Mouse (Mus musculus) retina, postnatal 1 day (tissue): ENCODE data around the gene Spock1.

Experiments used
- DNase-seq: peaks from one replicate; pipeline ENCODE4 v3.0.0-alpha.2; 2012

Gene Spock1

DNA sequence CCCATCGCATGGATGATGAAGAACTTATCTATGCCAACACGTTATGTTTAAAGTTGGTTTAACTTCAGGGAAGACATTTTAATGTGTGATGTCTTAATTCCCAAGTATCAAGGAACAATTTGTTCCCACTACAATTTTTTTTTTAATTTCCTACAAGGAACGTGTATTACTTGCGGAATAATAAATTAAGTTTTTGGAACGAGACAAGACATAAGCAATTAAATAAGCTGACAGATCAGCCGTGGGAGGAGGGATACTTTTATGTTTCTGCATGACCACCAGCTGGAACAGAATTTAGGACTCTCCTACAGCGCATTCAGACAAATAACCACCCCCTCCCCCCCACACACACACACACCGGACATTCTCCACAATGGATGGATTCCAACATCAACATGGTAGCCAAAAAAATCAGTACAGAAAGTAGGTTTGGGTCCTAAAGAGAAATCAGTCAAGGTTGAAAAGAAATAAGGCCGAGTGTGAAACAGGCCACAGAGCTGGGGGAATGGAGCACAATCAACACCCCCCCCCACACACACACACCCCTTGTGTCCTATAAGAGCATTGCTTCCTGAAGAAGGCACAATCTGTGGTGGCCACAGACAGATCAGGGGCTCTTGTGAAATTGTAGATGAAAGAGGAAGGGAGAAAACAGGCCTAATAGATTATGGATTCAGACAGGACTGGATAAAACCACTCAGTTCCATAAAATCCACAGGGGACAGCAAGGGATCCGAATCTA lies 111.0 kb downstream of the Spock1 start:
- no peak for DNase-seq

DNA sequence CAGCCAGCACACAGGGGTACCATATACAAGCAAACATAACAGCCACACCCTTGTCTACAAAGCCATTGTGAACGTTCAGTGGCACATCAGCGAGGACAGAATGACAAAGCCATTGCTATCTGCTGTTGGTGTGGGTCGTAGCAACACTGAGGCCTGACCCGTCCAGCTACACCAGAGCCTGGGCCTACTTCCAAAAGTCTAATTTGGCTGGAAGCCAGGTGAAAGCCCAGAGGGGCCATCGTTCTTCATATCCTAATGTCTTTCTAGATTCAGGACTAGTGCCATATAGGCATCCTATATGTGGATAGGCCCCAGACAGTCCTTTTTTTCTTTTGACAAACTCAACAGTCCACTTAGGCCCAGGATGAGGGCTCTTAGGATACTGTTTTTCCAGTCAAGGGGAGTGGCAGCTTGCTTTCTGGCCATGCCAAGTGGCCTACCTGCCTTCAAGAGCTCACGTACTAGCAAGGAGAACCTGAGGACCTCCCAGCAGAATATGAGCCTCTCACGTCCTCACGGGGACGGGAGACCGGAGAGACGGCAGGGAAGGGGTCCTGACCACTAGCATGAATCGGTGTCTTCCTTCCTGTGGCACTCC lies 114.4 kb downstream of the Spock1 start:
- no peak for DNase-seq

DNA sequence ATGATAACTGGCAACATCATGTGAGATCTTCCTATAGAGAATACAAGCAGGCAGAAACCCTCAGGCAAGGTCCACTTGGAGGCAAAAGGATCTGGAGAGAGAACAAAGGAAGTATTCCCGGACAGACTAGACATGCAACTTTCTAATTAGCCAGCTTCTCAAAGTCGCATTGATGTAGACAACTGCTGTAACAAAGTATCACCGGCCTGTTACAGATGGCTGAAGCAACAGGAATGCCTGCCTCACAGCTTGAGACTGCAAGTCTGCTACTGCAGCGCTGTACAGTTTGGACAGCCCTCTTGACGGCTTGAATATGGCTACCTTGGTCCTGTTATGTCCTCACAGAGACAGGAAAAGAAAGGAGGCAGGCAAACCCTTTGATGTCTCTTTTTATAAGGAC lies 118.3 kb downstream of the Spock1 start:
- peak; percentile 53 for DNase-seq

- no peak for DNase-seq
These were observed 119.8 kb downstream of the Spock1 start for GRCm38 (mm10) chr13:57788299-57788698.

- no peak for DNase-seq
These were observed 121.9 kb downstream of the Spock1 start for GRCm38 (mm10) chr13:57786278-57786677.

DNA sequence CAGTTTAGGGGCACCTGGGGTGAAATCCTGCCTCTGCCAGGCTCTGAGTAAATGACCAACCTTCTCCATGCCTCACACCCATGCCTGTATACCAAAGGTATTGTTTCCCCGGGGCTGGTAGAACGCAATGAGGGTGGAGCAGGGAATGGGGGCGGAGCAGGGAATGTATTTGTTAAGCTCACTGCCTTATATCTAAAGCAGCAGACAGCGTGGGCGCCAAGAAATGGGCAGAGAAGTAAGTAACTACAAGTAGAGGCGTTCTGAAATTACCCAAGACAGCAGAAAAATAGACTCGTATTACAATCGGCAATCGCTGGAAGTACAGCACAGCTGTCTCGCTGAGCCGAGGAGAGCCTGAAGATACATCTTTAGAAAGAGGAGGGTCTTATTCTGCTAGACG lies 125.2 kb downstream of the Spock1 start:
- DNase-seq: no peak

DNA sequence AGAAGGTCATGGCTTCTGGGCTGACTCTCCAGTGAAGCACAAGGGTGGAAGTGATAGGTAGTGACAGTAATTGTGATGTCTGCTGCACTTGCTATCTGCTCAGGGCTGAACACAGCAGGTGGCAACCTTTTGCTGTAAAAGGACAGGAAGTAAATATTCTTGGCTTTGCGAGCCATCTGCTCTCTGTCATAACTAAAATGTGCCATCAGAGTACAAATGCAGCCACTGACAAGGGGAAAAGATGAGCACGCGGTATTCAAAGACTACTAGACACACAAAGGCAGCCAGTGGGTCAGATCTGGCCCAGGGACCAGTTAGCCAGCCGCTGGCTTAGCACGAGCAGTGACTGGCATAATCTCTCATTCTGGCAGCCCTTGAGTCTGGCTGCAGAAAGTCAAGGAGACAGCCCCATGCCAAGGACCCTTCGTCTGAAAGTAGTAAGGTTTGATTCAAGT lies 126.0 kb downstream of the Spock1 start:
- DNase-seq: peak; percentile 86

DNA sequence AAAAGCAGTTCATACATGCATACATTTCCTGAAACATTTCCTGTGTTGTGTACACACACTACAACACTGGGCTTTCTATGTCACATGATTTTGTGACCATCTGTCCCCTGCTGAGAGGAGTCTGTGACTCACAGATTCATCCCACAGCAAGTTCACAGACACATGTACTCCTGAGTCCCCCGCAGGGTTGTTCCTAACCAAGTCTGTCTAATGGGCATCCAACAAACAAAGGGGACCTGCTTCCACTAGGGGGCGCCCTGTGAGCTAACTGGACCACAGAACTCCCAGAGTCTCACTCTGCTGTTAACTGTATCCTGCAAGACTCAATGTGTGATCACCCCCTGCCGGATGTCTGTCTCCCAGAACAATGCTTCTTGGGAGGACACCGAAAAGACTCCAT lies 129.0 kb downstream of the Spock1 start:
- no peak for DNase-seq

GRCm38 (mm10) chr13:57778524-57778923 lies 129.6 kb downstream of the Spock1 start:
- no peak for DNase-seq

DNA sequence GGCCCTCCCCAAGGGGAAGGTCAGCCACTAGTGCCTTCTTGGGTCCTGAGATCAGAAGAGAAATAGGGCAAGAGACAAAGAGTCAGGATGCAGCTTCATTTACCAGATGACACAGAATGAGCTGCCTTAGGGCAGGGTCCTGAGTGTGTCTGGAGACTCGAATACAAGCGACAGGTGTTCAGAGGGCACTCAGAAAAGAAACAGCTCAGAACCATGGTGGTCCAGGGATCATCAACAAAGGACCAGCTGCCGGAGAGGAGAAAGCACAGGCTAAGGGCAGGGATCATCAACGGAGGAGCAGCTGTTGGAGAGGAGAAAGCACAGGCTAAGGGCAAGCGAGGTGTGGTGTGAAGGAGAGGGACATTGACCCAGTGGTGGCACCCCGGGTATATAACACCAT lies 136.1 kb downstream of the Spock1 start:
- peak; percentile 62 for DNase-seq

DNA sequence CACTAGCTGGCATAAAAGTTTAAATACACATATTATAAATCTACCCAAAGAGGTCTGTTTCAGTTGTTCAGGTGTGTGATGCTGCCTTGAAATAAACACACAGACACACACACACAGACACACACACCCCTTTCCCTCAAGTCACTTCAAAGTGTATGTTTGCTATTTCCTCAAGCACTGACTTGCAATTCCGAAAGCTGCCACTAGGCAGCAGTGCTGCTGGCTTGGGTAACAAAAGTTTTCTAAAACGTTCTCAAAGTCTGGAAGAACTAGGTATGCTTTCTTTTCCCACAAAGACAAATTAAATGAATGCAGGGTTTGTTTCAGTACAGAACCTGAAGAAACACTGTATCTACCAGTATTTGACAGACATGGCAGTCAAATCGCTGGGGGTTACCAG lies 141.4 kb downstream of the Spock1 start:
- no peak for DNase-seq

GRCm38 (mm10) chr13:57761122-57761521 lies 147.0 kb downstream of the Spock1 start:
- no peak for DNase-seq

- DNase-seq: no peak
These were observed 147.5 kb downstream of the Spock1 start for GRCm38 (mm10) chr13:57760618-57761017.

DNA sequence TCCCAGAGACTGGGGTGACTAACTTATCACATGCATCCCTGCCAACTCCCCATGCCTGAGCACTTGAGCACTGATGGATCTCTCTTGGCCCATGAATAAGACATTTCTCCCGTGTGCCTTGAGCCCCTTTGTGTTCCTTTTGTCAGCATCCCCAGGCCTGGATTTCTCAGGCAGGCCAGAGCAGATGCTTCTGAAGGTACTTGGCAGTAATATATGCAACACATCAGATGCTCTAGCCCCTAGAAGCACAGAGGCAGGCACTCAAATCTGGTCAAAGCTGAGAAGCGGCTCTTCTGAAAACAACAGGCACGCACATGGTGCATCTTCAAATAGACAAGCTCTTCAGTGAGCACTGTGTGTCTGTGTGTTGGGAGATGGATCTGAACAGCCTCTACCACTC lies 151.8 kb downstream of the Spock1 start:
- DNase-seq: no peak

DNA sequence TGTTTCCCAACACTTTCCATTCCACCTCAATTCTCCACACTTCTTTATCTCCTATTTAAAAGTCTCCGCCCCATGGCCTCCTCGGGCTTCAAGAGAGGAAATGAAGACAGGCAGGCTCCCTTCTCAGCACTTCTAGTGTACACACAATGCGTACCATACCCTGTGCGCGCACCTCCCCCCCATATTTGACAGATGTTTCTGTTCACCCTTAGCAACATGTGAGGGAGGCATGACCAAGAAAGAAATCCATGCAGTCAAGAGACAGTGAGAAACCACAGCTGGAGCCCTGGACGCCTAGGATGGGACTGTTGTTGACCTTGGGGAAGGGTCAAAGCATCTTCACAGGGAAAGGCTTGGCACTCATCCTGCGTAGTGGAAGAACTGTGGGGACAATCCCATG lies 157.3 kb downstream of the Spock1 start:
- no peak for DNase-seq

DNA sequence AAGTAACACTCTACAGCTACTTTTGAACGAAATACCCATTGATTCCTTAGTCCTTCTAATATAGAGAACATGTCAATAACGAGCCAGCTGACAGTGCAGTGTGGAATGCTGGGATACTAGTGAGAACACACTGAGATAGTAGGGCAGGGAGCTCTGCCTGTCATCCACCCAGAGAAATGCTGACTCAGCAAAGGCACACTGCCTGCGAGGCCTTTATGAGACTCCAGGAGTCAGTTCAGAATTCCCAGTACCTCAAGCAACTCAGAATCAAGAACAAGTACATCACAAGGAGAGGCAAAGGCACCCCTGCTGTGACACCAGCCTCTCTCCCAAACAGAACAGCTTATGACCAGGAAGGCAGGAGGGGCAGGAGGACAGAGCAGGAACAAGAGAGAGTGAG lies 163.5 kb downstream of the Spock1 start:
- no peak for DNase-seq

DNA sequence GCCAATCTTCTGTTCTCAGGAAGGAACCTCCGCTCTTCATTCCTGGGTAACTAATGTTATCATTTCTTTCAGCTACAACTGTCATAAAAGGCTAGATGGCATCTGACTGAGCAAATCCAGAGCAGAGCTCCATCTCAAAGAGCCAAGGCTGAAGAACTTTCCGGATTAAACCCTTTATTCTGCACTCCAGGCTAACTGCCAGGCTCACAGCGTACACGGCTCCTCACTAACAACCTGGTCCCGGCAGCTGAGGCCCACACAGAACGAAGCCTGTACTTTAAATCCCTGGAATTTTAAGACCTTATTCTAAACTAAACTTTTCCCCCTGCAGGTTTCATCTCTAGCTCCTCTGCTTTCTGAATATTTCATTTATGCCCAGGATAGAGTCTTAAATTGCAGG lies 166.9 kb downstream of the Spock1 start:
- no peak for DNase-seq

- DNase-seq: no peak
These were observed 167.7 kb downstream of the Spock1 start for GRCm38 (mm10) chr13:57740473-57740872.

DNA sequence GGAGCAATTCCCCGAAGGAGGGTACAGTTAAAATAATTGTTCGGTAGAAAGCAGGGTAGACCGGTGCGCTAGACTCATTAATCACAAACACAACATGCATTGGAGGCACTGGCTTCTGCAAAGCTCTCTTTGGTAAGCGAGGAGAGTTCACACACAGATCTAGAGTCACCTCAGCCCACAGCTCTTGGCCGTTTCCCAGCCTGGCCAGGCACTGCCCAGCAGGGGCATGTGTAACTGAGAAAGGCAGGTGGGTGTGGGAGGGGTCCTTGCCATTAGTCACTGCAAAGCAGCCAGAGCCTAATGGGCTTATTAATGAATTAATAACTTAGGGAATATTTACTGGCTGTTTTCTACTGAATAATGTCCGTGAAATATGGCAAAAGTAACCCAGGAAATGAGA lies 172.1 kb downstream of the Spock1 start:
- DNase-seq: no peak

GRCm38 (mm10) chr13:57734549-57734948 lies 173.6 kb downstream of the Spock1 start:
- DNase-seq: no peak

GRCm38 (mm10) chr13:57733521-57733920 lies 174.6 kb downstream of the Spock1 start:
- DNase-seq: no peak

DNA sequence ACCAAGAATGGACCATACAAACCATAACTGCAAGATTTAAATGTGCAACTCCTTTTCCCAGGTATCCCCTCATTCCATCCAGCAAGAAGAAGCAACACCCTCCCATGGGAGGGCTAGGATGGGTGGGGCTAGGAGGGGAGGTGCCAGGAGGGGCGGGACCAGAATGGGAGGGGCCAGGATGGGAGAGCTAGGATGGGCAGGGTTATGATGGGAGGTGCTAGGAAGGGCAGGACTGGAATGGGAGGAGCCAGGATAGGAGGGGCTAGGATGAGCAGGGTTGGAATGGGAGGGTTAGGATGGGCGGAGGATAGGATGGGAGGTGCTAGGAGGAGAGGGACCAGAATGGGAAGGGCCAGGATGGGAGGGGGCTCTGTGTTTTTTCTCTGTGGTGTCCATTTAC lies 175.9 kb downstream of the Spock1 start:
- no peak for DNase-seq

DNA sequence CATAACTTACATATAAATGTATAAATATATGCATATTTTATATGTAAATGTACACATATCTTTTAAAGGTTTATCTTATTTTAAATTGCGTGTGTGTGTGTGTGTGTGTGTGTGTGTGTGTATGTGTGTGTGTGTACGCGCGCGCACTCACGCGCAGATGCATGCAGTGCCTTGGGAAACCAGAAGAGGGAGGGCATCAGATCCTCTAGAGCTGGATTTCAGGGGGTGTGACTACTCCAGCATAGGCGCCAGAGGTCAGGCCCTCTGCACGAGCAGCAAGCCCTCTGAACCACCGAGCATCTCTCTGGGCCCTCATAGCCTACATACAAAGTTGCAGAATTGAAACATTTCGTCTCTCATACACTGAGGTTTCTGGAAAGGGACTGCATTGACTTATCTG lies 180.4 kb downstream of the Spock1 start:
- no peak for DNase-seq

- DNase-seq: no peak
These were observed 181.5 kb downstream of the Spock1 start for GRCm38 (mm10) chr13:57726654-57727053.
